Mouse (Mus musculus) intestine, embryonic 14.5 days (tissue): ENCODE data around the gene Bora. TPM values are rescaled to one million over a fixed set of nuclear protein-coding genes. Genes with fewer than 3 reads are reported as not detected.
"Not testable (repeated sequence)": the region's sequence is repeated elsewhere in the genome, so short reads cannot be mapped to it uniquely, and the experiment has no call there.

ENCODE experiments used
- ATAC-seq: fragments of 200-750 bp; cut with Nextera tagmentation; replicated peaks from 2 replicates; pipeline ENCODE4 v1.8.0; 2017; ENCODE audit warnings: low read depth, moderate number of reproducible peaks, moderate TSS enrichment, moderate library complexity; ENCODE audit not compliant: low FRiP score, low TSS enrichment
- DNase-seq: peaks from one replicate; pipeline ENCODE4 v3.0.0-alpha.2; 2018; ENCODE audit warnings: low spot score
- H3K27ac ChIP-seq: fragments of 300-500 bp; sonication (generic); 2 replicates; pipeline ENCODE4 v1.5.1; 2014; ENCODE audit warnings: low read depth, mild to moderate bottlenecking, control low read depth
- H3K27me3 ChIP-seq: fragments of 300-500 bp; sonication (generic); replicated peaks from 2 replicates; pipeline ENCODE4 v1.6.1; 2014; ENCODE audit warnings: low read length, control low read depth; ENCODE audit not compliant: control insufficient read depth, insufficient read depth
- H3K36me3 ChIP-seq: fragments of 300-500 bp; sonication (generic); 2 replicates; pipeline ENCODE4 v1.6.1; 2014; ENCODE audit warnings: low read length, control low read depth; ENCODE audit not compliant: control insufficient read depth, insufficient read depth
- H3K4me1 ChIP-seq: fragments of 300-500 bp; sonication (generic); replicated peaks from 2 replicates; pipeline ENCODE4 v1.6.1; 2014; ENCODE audit warnings: low read length, control low read depth, mixed read lengths; ENCODE audit not compliant: control insufficient read depth, insufficient read depth
- H3K4me2 ChIP-seq: fragments of 300-500 bp; sonication (generic); 2 replicates; pipeline ENCODE4 v1.6.1; 2014; ENCODE audit warnings: low read length
- H3K4me3 ChIP-seq: fragments of 300-500 bp; sonication (generic); 2 replicates; pipeline ENCODE4 v1.5.1; 2014; ENCODE audit warnings: low read depth, low read length, control low read depth, mixed read lengths
- H3K9ac ChIP-seq: fragments of 300-500 bp; sonication (generic); 2 replicates; pipeline ENCODE4 v1.6.1; 2014; ENCODE audit warnings: mild to moderate bottlenecking, low read length
- H3K9me3 ChIP-seq: fragments of 300-500 bp; sonication (generic); 2 replicates; pipeline ENCODE4 v1.6.1; 2016; ENCODE audit warnings: low read length, control low read depth; ENCODE audit not compliant: control insufficient read depth
- WGBS: fragments of 180-500 bp; shearing (Covaris S2); extraction: QIAGEN DNeasy Blood & Tissue Kit; methylation state at CpG from one replicate; pipeline ENCODE4 v1.1.7; 2014; 5-methylcytosine and 5-hydroxymethylcytosine counted together
- polyA plus RNA-seq: library from polyadenylated mRNA; unstranded; fragments of >200 nt; fragmentation: Nextera tagmentation; extraction: Ambion mirVana; gene quantifications from 2 replicates; pipeline ENCODE4 v1.2.1, GENCODE M21; 2014

Gene Bora
- polyA plus RNA-seq, 1 experiment from 2014 or later, result 69.4 TPM

- Histone ChIP-seq H3K4me1 (no peaks in the 10 kb centered on the region), H3K4me3 (no peak overlapping the region), H3K9ac (no peak overlapping the region), H3K27me3 (no peaks in the 10 kb centered on the region), H3K9me3 (0 out of 2 replicates have a peak, but pooled peaks cover 4% of the 10 kb centered on the region), H3K36me3 (peaks cover 11% of the 10 kb centered on the region; the same call in 1 of the 2 replicates), H3K4me2 (no peak overlapping the region), H3K27ac (no peak overlapping the region)
- ATAC-seq, result 0 out of 2 replicates have a peak, but pooled peaks have one; percentile 28
- DNase-seq, result peak; percentile 47
- WGBS, result 86% methylated on average over 5 of the region's 5 CpGs
Measured at GRCm38 (mm10) chr14:99031337-99031873, 14.6 kb upstream of the Bora start.

GRCm38 (mm10) chr14:99032596-99032995, 13.4 kb upstream of the Bora start:
- Histone ChIP-seq H3K4me1 (no peaks in the 10 kb centered on the region), H3K4me2 (no peak overlapping the region), H3K36me3 (peaks cover 15% of the 10 kb centered on the region; the same call in 1 of the 2 replicates), H3K9me3 (no peaks in the 10 kb centered on the region), H3K9ac (no peak overlapping the region), H3K4me3 (no peak overlapping the region), H3K27ac (no peak overlapping the region), H3K27me3 (no peaks in the 10 kb centered on the region)
- ATAC-seq (no peak), DNase-seq (peak; percentile 37)
- WGBS, result 77% methylated on average over 5 of the region's 5 CpGs

- not testable (repeated sequence) for H3K4me1 ChIP-seq, H3K27me3 ChIP-seq, H3K27ac ChIP-seq, H3K4me3 ChIP-seq, ATAC-seq, H3K9me3 ChIP-seq, H3K9ac ChIP-seq, H3K4me2 ChIP-seq
- DNase-seq, result peak; percentile 33
- WGBS, result 94% methylated on average over 8 of the region's 8 CpGs
- peaks cover 35% of the 10 kb centered on the region for H3K36me3 ChIP-seq
Measured at GRCm38 (mm10) chr14:99034851-99035250, 11.2 kb upstream of the Bora start.

GRCm38 (mm10) chr14:99036039-99036438, 10.0 kb upstream of the Bora start:
- 60% methylated on average over 4 of the region's 4 CpGs for WGBS
- peak; percentile 21 for DNase-seq
- no peak overlapping the region for H3K4me3 ChIP-seq
- peaks cover 40% of the 10 kb centered on the region for H3K36me3 ChIP-seq
- H3K4me2 ChIP-seq, result no peak overlapping the region
- H3K9me3 ChIP-seq, result no peaks in the 10 kb centered on the region
- no peaks in the 10 kb centered on the region for H3K4me1 ChIP-seq
- H3K27me3 ChIP-seq, result no peaks in the 10 kb centered on the region
- ATAC-seq, result no peak
- no peak overlapping the region for H3K27ac ChIP-seq
- no peak overlapping the region for H3K9ac ChIP-seq

GRCm38 (mm10) chr14:99037703-99038102, 8.3 kb upstream of the Bora start:
- ATAC-seq (peak; percentile 52; the same call in 1 of the 2 replicates), DNase-seq (peak; percentile 50)
- Histone ChIP-seq H3K9ac (no peak overlapping the region), H3K27ac (no peak overlapping the region), H3K4me3 (no peak overlapping the region), H3K4me1 (no peaks in the 10 kb centered on the region), H3K36me3 (peaks cover 40% of the 10 kb centered on the region), H3K27me3 (no peaks in the 10 kb centered on the region), H3K4me2 (no peak overlapping the region), H3K9me3 (no peaks in the 10 kb centered on the region)
- WGBS, result 75% methylated on average over 2 of the region's 2 CpGs

- peaks cover 35% of the 10 kb centered on the region for H3K36me3 ChIP-seq
- H3K9ac ChIP-seq, H3K9me3 ChIP-seq, H3K4me3 ChIP-seq, H3K4me1 ChIP-seq, H3K4me2 ChIP-seq, ATAC-seq, H3K27me3 ChIP-seq, H3K27ac ChIP-seq: not testable (repeated sequence)
- DNase-seq, result peak; percentile 18
- WGBS, result 83% methylated on average over 5 of the region's 5 CpGs
Measured at GRCm38 (mm10) chr14:99039308-99039707, 6.7 kb upstream of the Bora start.

- H3K9me3 ChIP-seq, result no peaks in the 10 kb centered on the region
- no peak overlapping the region for H3K9ac ChIP-seq
- peaks cover 29% of the 10 kb centered on the region for H3K36me3 ChIP-seq
- no peaks in the 10 kb centered on the region for H3K27me3 ChIP-seq
- H3K4me1 ChIP-seq, result peaks cover 13% of the 10 kb centered on the region
- WGBS, result 64% methylated on average over 4 of the region's 4 CpGs
- no peak overlapping the region for H3K27ac ChIP-seq
- H3K4me3 ChIP-seq, result no peak overlapping the region
- ATAC-seq (no peak), DNase-seq (peak; percentile 47)
- H3K4me2 ChIP-seq, result no peak overlapping the region
Measured at GRCm38 (mm10) chr14:99041416-99041815, 4.6 kb upstream of the Bora start.

GRCm38 (mm10) chr14:99043499-99043898, 2.5 kb upstream of the Bora start:
- Histone ChIP-seq H3K4me3 (no peak overlapping the region), H3K36me3 (peaks cover 16% of the 10 kb centered on the region), H3K4me1 (peaks cover 15% of the 10 kb centered on the region), H3K9me3 (no peaks in the 10 kb centered on the region), H3K4me2 (no peak overlapping the region), H3K27ac (no peak overlapping the region), H3K27me3 (no peaks in the 10 kb centered on the region), H3K9ac (no peak overlapping the region)
- no peak for DNase-seq
- no peak for ATAC-seq
- 81% methylated on average over 1 of the region's 1 CpGs for WGBS

GRCm38 (mm10) chr14:99044096-99044495, 1.9 kb upstream of the Bora start:
- no peak overlapping the region for H3K27ac ChIP-seq
- DNase-seq (peak; percentile 51), ATAC-seq (no peak)
- no peaks in the 10 kb centered on the region for H3K9me3 ChIP-seq
- H3K9ac ChIP-seq, result no peak overlapping the region
- no peaks in the 10 kb centered on the region for H3K27me3 ChIP-seq
- peak overlapping the region; percentile 95; the same call in 1 of the 2 replicates for H3K4me3 ChIP-seq
- 43% methylated on average over 10 of the region's 10 CpGs for WGBS
- H3K4me2 ChIP-seq, result peak overlapping the region; percentile 66
- H3K4me1 ChIP-seq, result peaks cover 15% of the 10 kb centered on the region
- H3K36me3 ChIP-seq, result peaks cover 10% of the 10 kb centered on the region
